Mouse (Mus musculus) brown adipose tissue, adult 24 weeks (tissue): ENCODE measurements around the gene Kirrel. TPM values are rescaled to one million over a fixed set of nuclear protein-coding genes. Genes with fewer than 3 reads are reported as not detected.
"Not testable (repeated sequence)": the region's sequence is repeated elsewhere in the genome, so short reads cannot be mapped to it uniquely, and the experiment has no call there.

ENCODE experiments used
- H3K27ac ChIP-seq: fragments of 200-500 bp; replicated peaks from 2 replicates; pipeline ENCODE4 v1.5.1; 2012; ENCODE audit warnings: low read depth, mild to moderate bottlenecking, low read length
- H3K4me1 ChIP-seq: fragments of 200-500 bp; 2 replicates; pipeline ENCODE4 v1.6.1; 2012; ENCODE audit warnings: low read length, mixed read lengths; ENCODE audit not compliant: control insufficient read depth, insufficient read depth, insufficient read length
- H3K4me3 ChIP-seq: fragments of 200-500 bp; 2 replicates; pipeline ENCODE4 v1.5.1; 2012; ENCODE audit warnings: low read depth, mild to moderate bottlenecking, low read length, moderate library complexity; ENCODE audit not compliant: insufficient read depth
- polyA plus RNA-seq: library from polyadenylated mRNA; stranded (reverse); fragments of >200 nt; gene quantifications from 2 replicates; pipeline ENCODE4 v1.2.4, GENCODE M21; 2012; ENCODE audit not compliant: missing spikeins, insufficient read depth, insufficient read length

Kirrel gene
- polyA plus RNA-seq, 1 experiment: 4.8 TPM

DNA sequence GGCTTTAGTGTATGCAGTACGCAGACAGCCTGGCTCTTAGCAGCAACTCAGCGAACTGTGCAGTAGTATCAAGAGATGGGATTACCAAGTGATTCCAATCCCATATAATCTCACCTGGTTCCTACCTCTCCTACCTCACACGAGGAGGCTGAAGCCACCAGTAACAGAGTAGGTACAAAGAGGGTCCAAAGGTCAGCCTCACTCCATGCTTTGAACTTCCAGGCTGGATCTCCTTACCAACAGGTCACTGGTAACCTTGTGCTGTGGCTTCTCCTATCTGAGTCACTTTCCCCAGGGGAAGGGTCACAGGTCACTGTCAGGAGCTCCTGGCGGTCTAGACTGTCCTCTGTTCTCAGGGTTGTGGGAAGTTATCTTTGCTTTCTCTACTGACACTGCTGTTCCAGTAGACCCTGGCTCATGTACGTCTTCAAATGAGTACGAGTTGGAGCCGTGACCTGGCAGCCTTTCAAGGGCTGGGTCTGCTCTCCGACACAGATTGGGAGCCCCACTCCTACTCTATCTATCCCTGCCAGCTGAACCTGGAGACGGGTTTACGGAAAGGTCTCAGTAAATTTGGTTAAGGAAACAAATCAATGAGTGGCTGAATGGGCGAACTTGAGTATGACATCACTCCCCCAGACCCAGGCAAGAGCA, 42.7 kb downstream of the Kirrel start:
- H3K4me3 ChIP-seq: no peak overlapping the region
- H3K4me1 ChIP-seq: peaks cover 6% of the 10 kb centered on the region; the same call in 1 of the 2 replicates
- H3K27ac ChIP-seq: no peak overlapping the region

DNA sequence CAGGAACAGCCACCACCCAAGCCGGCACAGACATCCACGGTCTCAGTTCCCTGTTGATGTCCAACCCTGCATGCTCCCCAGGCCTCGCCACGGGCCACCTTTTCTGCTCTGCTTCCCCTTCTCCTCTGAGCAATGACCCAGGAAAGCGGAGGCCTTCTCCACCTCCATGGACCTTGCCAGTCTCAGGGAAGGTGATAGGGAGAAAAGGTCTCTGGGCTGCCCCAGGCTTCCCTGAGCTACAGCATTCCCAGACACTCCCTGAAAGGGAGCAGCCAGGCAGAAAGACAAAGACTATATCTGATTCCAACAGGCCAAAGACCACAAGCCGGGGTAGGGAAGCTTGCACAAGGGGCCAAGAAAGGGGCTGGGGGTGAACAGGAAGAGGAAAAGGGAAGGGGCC, 43.6 kb downstream of the Kirrel start:
- Histone ChIP-seq H3K27ac (no peak overlapping the region), H3K4me1 (peaks cover 6% of the 10 kb centered on the region; the same call in 1 of the 2 replicates), H3K4me3 (no peak overlapping the region)

DNA sequence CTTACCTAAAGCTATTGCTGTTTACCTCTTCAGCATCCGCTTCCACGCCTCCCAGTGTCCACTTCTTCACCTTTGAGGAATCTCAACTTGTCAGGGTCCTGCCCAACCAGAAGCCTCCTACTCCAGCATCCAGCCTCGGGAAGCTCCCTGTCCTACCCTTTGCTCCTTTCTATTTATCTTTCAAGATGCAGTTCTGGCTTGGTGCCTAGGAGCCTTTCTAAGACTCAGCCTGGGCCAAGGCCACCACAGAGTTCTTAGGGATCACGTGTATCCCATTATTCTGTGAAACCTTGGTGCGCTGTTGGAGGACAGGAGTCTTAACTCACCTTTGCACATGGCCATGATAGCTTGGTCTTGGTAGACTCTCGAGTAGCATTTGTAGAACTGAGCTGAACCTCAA, 50.8 kb downstream of the Kirrel start:
- no peak overlapping the region for H3K27ac ChIP-seq
- H3K4me3 ChIP-seq: no peak overlapping the region

DNA sequence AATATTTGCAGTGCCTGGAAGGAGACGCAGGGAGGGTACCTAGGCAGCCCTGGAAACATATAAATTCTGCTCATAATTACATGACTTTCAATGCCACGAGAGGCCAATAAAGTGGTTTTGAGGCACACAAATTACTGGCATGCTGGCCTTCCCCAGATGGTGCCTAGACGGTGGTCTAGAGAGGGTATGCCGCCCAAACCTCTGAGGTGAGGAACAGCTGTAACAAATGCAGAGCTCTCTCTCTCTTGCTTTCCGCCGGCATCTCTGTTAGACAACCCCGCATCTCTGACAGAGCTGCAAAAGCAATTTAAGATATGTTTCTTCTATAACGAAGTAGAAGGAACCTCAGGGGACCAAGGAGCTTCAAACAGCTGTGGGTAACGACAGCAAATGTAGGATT, 56.3 kb downstream of the Kirrel start:
- no peak overlapping the region for H3K27ac ChIP-seq
- peaks cover 2% of the 10 kb centered on the region for H3K4me1 ChIP-seq
- H3K4me3 ChIP-seq: no peak overlapping the region

More for the DNA sequence above, 50.8 kb downstream of the Kirrel start:
- no peaks in the 10 kb centered on the region for H3K4me1 ChIP-seq

DNA sequence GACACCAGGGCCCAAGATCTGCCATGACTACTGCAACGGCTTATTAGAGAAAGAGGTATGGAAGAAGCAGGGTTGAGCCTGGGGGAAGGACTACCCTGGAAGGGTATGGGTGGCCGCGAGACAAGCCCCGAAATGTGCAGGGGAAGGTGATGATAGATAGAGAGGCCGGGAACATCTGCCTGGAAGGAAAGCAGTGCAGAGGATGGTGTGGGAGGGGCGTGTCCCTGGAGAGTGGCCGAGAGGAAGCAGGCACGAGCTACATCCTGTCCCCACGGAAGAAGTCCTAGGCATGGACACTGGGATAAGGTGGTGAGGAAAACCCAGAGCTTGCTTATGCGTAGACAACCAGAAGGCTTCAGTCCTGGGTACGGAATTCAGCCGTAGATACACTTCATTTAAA, 56.9 kb downstream of the Kirrel start:
- no peak overlapping the region for H3K27ac ChIP-seq
- peaks cover 2% of the 10 kb centered on the region for H3K4me1 ChIP-seq
- no peak overlapping the region for H3K4me3 ChIP-seq

DNA sequence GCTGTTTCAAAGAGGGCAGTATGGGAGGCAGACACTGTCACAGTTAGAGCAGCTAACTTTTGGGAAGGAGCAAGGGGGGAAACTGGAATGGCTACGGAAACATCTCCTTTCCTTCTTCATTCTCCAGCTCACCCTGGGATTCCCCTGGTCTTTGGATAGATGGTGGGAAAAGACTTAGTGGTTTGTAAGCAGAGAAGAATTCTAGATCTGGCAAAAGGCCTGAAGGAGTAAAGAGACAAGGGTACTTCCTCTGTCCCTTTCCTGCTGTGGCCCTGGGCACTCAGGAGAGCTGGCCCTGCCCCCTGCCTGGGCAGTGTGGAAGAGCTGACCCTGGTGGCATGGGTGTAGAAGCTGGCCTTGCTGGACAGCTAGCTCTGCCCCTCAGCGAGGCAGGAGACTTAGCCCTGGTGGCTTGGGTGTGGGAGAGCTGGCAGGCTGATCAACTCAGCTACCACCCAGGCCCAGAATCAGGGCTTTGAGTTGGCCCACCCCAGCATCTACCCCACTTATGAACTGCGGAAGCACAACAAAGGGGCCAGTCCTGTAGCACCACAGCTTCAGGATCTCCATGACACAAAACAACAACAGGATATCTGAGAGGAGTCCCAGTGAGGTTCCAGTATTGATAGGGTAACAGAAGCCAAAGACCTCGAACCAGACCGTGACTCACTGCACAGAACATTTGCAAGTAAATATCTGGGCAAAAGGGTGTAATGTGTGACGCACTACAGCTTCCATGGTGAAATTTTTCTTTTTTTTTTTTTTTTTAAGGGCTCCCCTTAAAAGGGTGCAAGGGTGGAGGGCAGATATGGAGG, 58.6 kb downstream of the Kirrel start:
- Histone ChIP-seq H3K4me1 (peaks cover 2% of the 10 kb centered on the region), H3K4me3 (no peak overlapping the region), H3K27ac (peak overlapping the region; percentile 76)

DNA sequence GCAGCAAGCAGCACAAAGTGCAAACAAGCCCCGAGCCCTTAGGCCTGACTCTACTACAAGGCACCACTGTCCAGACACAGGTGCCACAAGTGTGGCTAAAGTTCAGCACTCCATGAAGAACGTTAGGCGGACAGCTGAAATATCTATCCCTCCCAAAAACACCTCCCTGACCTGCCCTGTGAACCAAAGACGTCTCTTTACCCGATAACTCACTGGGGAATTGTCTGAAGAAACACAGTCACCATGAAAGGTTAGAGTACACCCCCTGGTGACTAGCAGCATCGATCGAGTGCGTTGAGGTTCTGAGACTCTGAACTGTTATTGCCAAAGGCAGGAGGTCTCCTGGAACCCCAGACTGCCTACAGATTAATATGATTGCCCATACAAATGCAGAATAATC, 59.3 kb downstream of the Kirrel start:
- Histone ChIP-seq H3K4me3 (no peak overlapping the region), H3K27ac (peak overlapping the region; percentile 25), H3K4me1 (peaks cover 2% of the 10 kb centered on the region)

DNA sequence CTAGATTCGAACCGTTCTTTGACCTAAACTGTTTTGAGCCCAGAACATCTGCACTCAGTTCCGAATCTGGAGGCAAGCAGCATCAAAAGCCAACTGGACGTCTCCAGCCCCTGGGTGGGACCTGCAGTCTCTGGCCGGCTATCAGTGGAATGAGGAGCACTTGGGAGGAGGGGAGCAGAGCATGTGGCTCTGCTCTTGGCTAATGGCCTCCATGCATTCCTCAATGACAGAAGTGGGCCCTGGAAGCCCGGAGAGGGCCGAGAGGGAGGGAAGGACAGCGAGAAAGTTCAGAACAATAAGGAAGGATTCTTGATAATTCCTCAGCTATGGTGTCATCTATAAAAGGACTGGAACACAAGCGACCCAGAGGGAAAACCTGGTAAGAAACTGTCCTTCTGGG, 59.7 kb downstream of the Kirrel start:
- no peak overlapping the region for H3K4me3 ChIP-seq
- H3K27ac ChIP-seq: peak overlapping the region; percentile 25; the same call in 1 of the 2 replicates
- peaks cover 2% of the 10 kb centered on the region for H3K4me1 ChIP-seq

DNA sequence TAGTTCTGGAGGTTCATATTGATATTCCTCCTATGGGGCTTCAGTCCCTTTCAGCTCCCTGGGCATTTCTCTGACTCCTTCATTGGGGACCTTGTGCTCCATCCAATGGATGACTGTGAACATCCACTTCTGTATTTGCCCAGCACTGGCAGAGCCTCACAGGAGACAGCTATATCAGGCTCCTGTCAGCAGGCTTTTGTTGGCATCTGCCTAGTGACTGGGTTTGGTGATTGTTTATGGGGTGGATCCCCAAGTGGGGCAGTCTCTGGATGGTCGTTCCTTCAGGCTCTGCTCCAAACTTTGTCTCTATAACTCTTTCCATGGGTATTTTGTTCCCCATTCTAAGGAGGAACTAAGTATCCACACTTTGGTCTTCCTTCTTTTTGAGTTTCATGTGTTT, 60.7 kb downstream of the Kirrel start:
- H3K4me1 ChIP-seq, H3K27ac ChIP-seq: not testable (repeated sequence)

DNA sequence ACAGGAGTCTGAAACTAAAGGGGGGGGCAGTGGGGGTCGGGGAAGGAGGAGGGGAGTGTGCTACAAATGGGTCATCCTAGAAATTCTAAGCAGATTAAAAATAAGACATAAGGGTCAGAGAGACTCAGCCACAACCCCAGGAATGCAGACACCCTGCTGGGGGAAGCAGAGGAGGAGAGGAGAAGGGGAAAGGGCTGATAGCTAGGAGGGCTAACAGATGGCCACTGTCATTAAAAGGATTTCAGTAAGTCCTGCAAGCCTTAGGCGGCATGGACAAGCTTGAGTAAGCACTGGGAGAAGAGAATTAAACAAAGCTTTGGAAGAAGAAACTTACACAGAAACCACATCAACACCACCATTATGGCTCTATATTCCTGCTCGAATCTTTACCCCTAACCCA, 62.3 kb downstream of the Kirrel start:
- no peak overlapping the region for H3K27ac ChIP-seq
- H3K4me3 ChIP-seq: no peak overlapping the region
- peaks cover 2% of the 10 kb centered on the region for H3K4me1 ChIP-seq

More for the DNA sequence above, 60.7 kb downstream of the Kirrel start:
- not testable (repeated sequence) for H3K4me3 ChIP-seq

DNA sequence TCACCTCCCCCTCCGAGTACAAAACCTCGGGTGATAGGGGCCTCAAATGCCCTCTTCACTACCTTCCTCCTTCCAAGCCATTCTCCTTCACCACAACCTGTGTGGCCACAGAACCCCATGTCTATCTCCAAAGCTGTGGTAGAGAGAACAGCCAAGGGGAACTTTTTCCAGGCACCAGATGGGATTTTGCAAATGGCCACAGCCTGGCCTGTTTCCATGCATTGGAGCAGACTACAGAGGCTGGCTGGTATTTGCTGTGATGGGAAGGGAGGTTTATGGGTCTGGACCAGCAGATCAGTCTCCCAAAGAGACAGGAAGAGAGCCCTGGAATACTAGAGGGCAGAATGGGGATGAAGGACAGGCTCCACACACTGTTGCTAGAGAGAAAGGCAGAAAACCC, 69.7 kb downstream of the Kirrel start:
- Histone ChIP-seq H3K4me1 (0 out of 2 replicates have a peak, but pooled peaks cover 2% of the 10 kb centered on the region), H3K4me3 (no peak overlapping the region), H3K27ac (no peak overlapping the region)

DNA sequence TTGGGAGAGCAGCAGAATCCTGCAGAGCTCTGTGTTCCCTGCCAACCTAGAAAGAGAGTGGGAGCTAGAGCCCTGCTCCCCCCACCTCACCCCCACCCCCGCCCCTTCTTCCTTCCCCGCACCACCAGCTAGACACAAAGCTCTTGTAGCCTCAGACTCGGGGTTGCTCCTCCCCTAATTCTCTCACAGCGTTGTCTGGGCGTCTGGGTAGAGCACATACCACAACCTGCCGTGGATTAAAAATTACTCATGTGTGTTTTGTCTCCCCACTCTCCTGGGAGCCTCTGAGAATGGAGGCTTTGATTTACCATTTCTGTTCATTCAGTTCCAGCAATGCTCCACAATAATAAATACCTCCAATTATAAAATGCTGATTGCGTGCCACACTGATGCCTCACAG, 72.2 kb downstream of the Kirrel start:
- Histone ChIP-seq H3K27ac (no peak overlapping the region), H3K4me1 (peaks cover 12% of the 10 kb centered on the region), H3K4me3 (no peak overlapping the region)

DNA sequence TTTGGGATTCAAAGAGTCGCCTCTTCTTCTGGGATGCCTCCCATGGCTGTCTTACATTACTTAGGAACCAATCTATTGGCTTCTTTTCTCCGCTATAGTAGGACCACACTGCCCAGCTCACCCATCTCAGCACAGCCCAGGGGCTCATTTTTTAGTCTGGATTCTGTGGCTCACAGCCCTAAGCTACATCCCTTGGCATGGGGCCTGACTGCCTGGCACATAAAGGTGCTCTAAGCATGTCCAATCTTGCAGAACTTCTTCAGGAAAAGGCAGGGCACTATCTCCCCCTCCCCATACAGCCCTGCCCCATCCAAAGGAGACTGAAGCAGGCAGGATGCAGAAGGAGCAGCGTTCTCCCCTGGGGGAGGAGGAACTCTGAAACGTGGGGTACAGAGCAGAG, 73.6 kb downstream of the Kirrel start:
- Histone ChIP-seq H3K4me1 (peaks cover 12% of the 10 kb centered on the region), H3K4me3 (no peak overlapping the region), H3K27ac (no peak overlapping the region)

DNA sequence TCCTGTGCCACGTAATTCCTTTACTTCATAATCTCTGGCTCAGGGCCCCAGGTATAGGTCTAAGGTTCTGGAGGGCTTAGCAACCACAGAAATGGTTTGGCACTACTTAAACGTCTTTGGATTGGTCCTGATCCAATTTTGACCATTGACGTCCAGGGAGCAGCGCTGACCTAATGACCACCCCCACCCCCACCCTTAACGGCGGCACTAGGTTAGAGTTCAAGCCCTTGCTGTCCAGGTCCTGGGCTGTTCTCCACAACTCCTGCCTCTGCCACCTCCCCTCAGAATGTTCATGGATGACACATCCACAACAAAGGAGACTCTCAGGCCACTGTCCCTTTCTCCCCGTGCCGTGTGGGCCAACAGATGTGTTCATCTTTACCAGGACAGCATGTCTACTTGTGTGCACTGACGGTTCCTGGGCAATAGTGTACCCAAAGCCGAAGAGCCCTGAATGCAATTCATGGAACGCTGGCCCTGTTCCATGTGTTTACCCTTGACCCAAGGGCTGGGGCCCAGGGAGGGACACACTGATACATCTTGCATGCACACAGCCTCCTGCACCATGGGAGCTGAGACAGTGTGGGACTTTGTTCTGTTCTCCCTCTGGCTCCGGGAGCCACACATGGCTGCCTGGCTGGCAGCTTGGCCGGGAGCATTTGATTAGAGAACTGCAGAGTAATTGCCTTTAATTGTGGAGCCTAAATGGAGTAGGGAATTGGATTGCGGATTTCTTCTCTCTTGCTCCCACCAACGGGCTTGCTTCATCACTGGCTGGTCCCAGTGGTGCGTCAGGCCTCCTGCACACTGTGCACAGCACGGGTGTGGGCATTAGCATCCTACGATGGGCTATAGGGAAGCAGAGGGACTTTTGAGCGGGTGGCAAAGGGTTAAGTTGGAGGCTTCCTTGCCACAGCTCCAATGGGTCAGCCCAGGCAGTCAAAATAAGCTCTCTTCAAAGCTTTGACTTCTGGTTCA, 76.3 kb downstream of the Kirrel start:
- H3K27ac ChIP-seq: no peak overlapping the region
- no peak overlapping the region for H3K4me3 ChIP-seq
- peaks cover 10% of the 10 kb centered on the region for H3K4me1 ChIP-seq

DNA sequence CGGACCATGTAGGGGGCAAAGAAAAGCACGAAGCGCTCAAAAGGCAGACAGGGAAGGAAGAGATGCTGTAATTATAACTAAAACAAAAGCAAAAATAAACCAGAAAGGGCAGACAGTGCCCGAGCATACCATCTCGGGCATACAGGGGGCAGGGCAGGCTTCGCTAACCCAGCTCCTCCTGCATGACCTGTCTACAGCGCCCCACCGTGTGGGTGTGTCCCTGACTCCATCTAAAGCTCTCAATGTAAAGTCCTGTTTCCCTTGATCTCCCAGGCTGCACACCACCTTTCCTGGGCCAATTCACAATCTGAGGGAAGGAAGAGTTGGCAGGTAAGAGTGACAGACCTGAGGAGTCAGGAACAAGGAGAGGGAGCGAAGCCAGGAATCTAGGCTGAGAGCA, 77.3 kb downstream of the Kirrel start:
- Histone ChIP-seq H3K4me1 (peaks cover 10% of the 10 kb centered on the region), H3K4me3 (no peak overlapping the region), H3K27ac (no peak overlapping the region)
